Mouse (Mus musculus) heart, embryonic 13.5 days (tissue): ENCODE data around the gene Slx1b. TPM values are rescaled to one million over a fixed set of nuclear protein-coding genes. Genes with fewer than 3 reads are reported as not detected.

Source experiments
- ATAC-seq: fragments of 200-750 bp; cut with Nextera tagmentation; 2 replicates; pipeline ENCODE4 v1.8.0; 2017; ENCODE audit warnings: moderate TSS enrichment; ENCODE audit not compliant: insufficient number of reproducible peaks, low FRiP score, low TSS enrichment; ENCODE audit errors: extremely low read depth
- H3K27ac ChIP-seq: fragments of 300-500 bp; sonication (generic); replicated peaks from 2 replicates; pipeline ENCODE4 v1.5.1; 2015; ENCODE audit warnings: moderate library complexity, mild to moderate bottlenecking, inconsistent platforms
- H3K27me3 ChIP-seq: fragments of 300-500 bp; sonication (generic); replicated peaks from 2 replicates; pipeline ENCODE4 v1.6.1; 2015; ENCODE audit warnings: mild to moderate bottlenecking, inconsistent platforms
- H3K36me3 ChIP-seq: fragments of 300-500 bp; sonication (generic); 2 replicates; pipeline ENCODE4 v1.6.1; 2015; ENCODE audit warnings: mild to moderate bottlenecking, inconsistent platforms
- H3K4me1 ChIP-seq: fragments of 300-500 bp; sonication (generic); 2 replicates; pipeline ENCODE4 v1.6.1; 2015; ENCODE audit warnings: inconsistent platforms
- H3K4me2 ChIP-seq: fragments of 300-500 bp; sonication (generic); 2 replicates; pipeline ENCODE4 v1.6.1; 2015; ENCODE audit warnings: inconsistent platforms, mild to moderate bottlenecking, moderate library complexity
- H3K4me3 ChIP-seq: fragments of 300-500 bp; sonication (generic); 2 replicates; pipeline ENCODE4 v1.5.1; 2015; ENCODE audit warnings: moderate library complexity, mild to moderate bottlenecking, inconsistent platforms
- H3K9ac ChIP-seq: fragments of 300-500 bp; sonication (generic); 2 replicates; pipeline ENCODE4 v1.6.1; 2015; ENCODE audit warnings: inconsistent platforms, mild to moderate bottlenecking, moderate library complexity
- H3K9me3 ChIP-seq: fragments of 300-500 bp; sonication (generic); 2 replicates; pipeline ENCODE4 v1.6.1; 2016; ENCODE audit warnings: inconsistent platforms
- WGBS: fragments of 180-500 bp; shearing (Covaris S2); methylation state at CpG from one replicate; pipeline ENCODE4 v1.1.7; 2015; ENCODE audit warnings: mixed read lengths; 5-methylcytosine and 5-hydroxymethylcytosine counted together
- polyA plus RNA-seq: library from polyadenylated mRNA; unstranded; fragments of >200 nt; fragmentation: Nextera tagmentation; extraction: Ambion mirVana; gene quantifications from 2 replicates; pipeline ENCODE4 v1.2.1, GENCODE M21; 2015

The Slx1b gene
- polyA plus RNA-seq, 1 experiment from 2014 or later, result 7.1 TPM

GRCm38 (mm10) chr7:126718787-126719337, 23.3 kb upstream of the Slx1b start:
- H3K36me3 ChIP-seq, result no peaks in the 10 kb centered on the region
- H3K27ac ChIP-seq, result no peak overlapping the region
- no peaks in the 10 kb centered on the region for H3K27me3 ChIP-seq
- ATAC-seq, result no peak
- H3K9ac ChIP-seq, result no peak overlapping the region
- no peak overlapping the region for H3K4me3 ChIP-seq
- H3K4me2 ChIP-seq, result no peak overlapping the region
- H3K4me1 ChIP-seq, result no peaks in the 10 kb centered on the region
- 0 out of 2 replicates have a peak, but pooled peaks cover 4% of the 10 kb centered on the region for H3K9me3 ChIP-seq
- WGBS, result 88% methylated on average over 5 of the region's 5 CpGs

- Histone ChIP-seq H3K9ac (no peak overlapping the region), H3K4me3 (no peak overlapping the region), H3K36me3 (no peaks in the 10 kb centered on the region), H3K27ac (no peak overlapping the region), H3K27me3 (no peaks in the 10 kb centered on the region), H3K4me1 (no peaks in the 10 kb centered on the region), H3K4me2 (no peak overlapping the region), H3K9me3 (no peaks in the 10 kb centered on the region)
- 81% methylated on average over 3 of the region's 3 CpGs for WGBS
- ATAC-seq, result no peak
These were observed 22.0 kb upstream of the Slx1b start for GRCm38 (mm10) chr7:126717566-126717965.

GRCm38 (mm10) chr7:126715679-126716078, 20.1 kb upstream of the Slx1b start:
- no peaks in the 10 kb centered on the region for H3K27me3 ChIP-seq
- H3K4me2 ChIP-seq, result no peak overlapping the region
- no peaks in the 10 kb centered on the region for H3K4me1 ChIP-seq
- ATAC-seq, result no peak
- H3K9me3 ChIP-seq, result no peaks in the 10 kb centered on the region
- H3K27ac ChIP-seq, result no peak overlapping the region
- H3K9ac ChIP-seq, result no peak overlapping the region
- H3K36me3 ChIP-seq, result no peaks in the 10 kb centered on the region
- WGBS, result 73% methylated on average over 4 of the region's 4 CpGs
- no peak overlapping the region for H3K4me3 ChIP-seq

GRCm38 (mm10) chr7:126711910-126712309, 16.3 kb upstream of the Slx1b start:
- Histone ChIP-seq H3K27me3 (no peaks in the 10 kb centered on the region; the same call in 1 of the 2 replicates), H3K9ac (no peak overlapping the region), H3K4me1 (no peaks in the 10 kb centered on the region), H3K9me3 (no peaks in the 10 kb centered on the region), H3K27ac (no peak overlapping the region), H3K4me3 (no peak overlapping the region), H3K4me2 (no peak overlapping the region), H3K36me3 (no peaks in the 10 kb centered on the region)
- WGBS, result 64% methylated on average over 3 of the region's 3 CpGs
- no peak for ATAC-seq

- peaks cover 14% of the 10 kb centered on the region for H3K27me3 ChIP-seq
- no peaks in the 10 kb centered on the region for H3K36me3 ChIP-seq
- ATAC-seq, result no peak
- no peak overlapping the region for H3K4me2 ChIP-seq
- no peak overlapping the region for H3K27ac ChIP-seq
- H3K4me3 ChIP-seq, result no peak overlapping the region
- H3K4me1 ChIP-seq, result no peaks in the 10 kb centered on the region
- no peak overlapping the region for H3K9ac ChIP-seq
- 54% methylated on average over 4 of the region's 4 CpGs for WGBS
- no peaks in the 10 kb centered on the region for H3K9me3 ChIP-seq
These were observed 14.7 kb upstream of the Slx1b start for GRCm38 (mm10) chr7:126710266-126710665.

GRCm38 (mm10) chr7:126708175-126708952, 12.8 kb upstream of the Slx1b start:
- Histone ChIP-seq H3K9me3 (no peaks in the 10 kb centered on the region), H3K4me1 (peaks cover 9% of the 10 kb centered on the region), H3K36me3 (no peaks in the 10 kb centered on the region), H3K27ac (no peak overlapping the region), H3K9ac (no peak overlapping the region), H3K4me2 (no peak overlapping the region), H3K4me3 (no peak overlapping the region), H3K27me3 (peaks cover 32% of the 10 kb centered on the region)
- ATAC-seq, result no peak
- WGBS, result 77% methylated on average over 10 of the region's 10 CpGs

GRCm38 (mm10) chr7:126707442-126708174, 12.0 kb upstream of the Slx1b start, which contains the start of gene Coro1a:
Coro1a (minus strand) TSS chr7:126707787.
- Histone ChIP-seq H3K4me2 (no peak within 1 kb of the TSS), H3K4me3 (no peak within 1 kb of the TSS), H3K4me1 (peaks cover 9% of the 10 kb centered on the region), H3K36me3 (no peaks in the 10 kb centered on the region), H3K27me3 (peaks cover 40% of the 10 kb centered on the region), H3K9me3 (no peaks in the 10 kb centered on the region), H3K9ac (no peak within 1 kb of the TSS), H3K27ac (no peak within 1 kb of the TSS)
- WGBS, result 81% methylated on average over 19 of the region's 19 CpGs
- ATAC-seq, result no peak

- WGBS, result 3% methylated on average over 39 of the region's 39 CpGs
- Histone ChIP-seq H3K4me1 (peaks cover 20% of the 10 kb centered on the region), H3K4me3 (peak overlapping the region; percentile 51), H3K9me3 (no peaks in the 10 kb centered on the region), H3K27ac (no peak overlapping the region), H3K36me3 (no peaks in the 10 kb centered on the region), H3K4me2 (peak overlapping the region; percentile 77), H3K9ac (peak overlapping the region; percentile 66), H3K27me3 (peaks cover 51% of the 10 kb centered on the region)
- ATAC-seq, result no peak
These were observed 8.8 kb upstream of the Slx1b start for GRCm38 (mm10) chr7:126704121-126704980.

GRCm38 (mm10) chr7:126703757-126704077, 8.1 kb upstream of the Slx1b start:
- Histone ChIP-seq H3K4me3 (peak overlapping the region; percentile 51), H3K27me3 (peaks cover 51% of the 10 kb centered on the region), H3K27ac (no peak overlapping the region), H3K9me3 (no peaks in the 10 kb centered on the region), H3K36me3 (no peaks in the 10 kb centered on the region), H3K4me1 (peaks cover 20% of the 10 kb centered on the region), H3K4me2 (peak overlapping the region; percentile 77), H3K9ac (0 out of 2 replicates have a peak overlapping the region, but pooled peaks have one; percentile 30)
- 22% methylated on average over 7 of the region's 7 CpGs for WGBS
- no peak for ATAC-seq

- H3K9ac ChIP-seq, result 0 out of 2 replicates have a peak overlapping the region, but pooled peaks have one; percentile 30
- H3K4me3 ChIP-seq, result peak overlapping the region; percentile 51; the same call in 1 of the 2 replicates
- peaks cover 20% of the 10 kb centered on the region for H3K4me1 ChIP-seq
- H3K4me2 ChIP-seq, result no peak overlapping the region
- no peak for ATAC-seq
- 74% methylated on average over 12 of the region's 12 CpGs for WGBS
- no peak overlapping the region for H3K27ac ChIP-seq
- H3K27me3 ChIP-seq, result peaks cover 51% of the 10 kb centered on the region
- H3K9me3 ChIP-seq, result no peaks in the 10 kb centered on the region
- H3K36me3 ChIP-seq, result no peaks in the 10 kb centered on the region
These were observed 7.5 kb upstream of the Slx1b start for GRCm38 (mm10) chr7:126702861-126703756.
